Mouse (Mus musculus): Measurements from ENCODE around the gene Cdh13. TPM values are rescaled to one million over a fixed set of nuclear protein-coding genes. Genes with fewer than 3 reads are reported as not detected.
A peak's percentile ranks its signal among the peaks of the same experiment; 100 is the strongest.

Cdh13 gene
- polyA plus RNA-seq, 1 experiment from 2014 or later = 120 TPM

DNA sequence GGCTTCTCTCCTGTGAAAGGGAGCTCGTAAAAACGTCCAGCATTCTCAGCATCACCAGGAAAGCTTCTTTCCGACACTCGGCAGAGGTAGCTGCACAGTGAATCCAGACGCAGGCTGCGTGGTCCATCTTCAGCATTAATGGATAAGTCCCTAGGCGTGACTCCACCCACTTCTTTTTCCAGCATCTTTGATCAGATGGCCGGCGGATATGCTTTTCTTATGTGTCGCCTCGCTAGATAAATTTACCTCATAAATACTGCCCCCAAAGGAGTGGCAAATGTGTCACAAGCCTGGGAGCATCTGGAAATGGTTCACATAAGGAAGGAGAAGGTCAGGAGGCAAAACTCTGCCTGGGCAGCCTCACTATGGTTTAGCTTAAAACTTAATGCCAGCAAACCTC lies 601.5 kb downstream of the Cdh13 start:
- no peak overlapping the region for H3K4me3 ChIP-seq (replicated peaks)
- H3K27me3 ChIP-seq (replicated peaks) = no peaks in the 10 kb centered on the region
- H3K27ac ChIP-seq (replicated peaks) = peak overlapping the region; percentile 23; the same call in 1 of the 2 replicates
- H3K9ac ChIP-seq (replicated peaks) = no peak overlapping the region
- no peaks in the 10 kb centered on the region for H3K36me3 ChIP-seq
- WGBS = 36% methylated on average over 11 of the region's 11 CpGs
- H3K9me3 ChIP-seq (replicated peaks) = no peaks in the 10 kb centered on the region
- no peak for ATAC-seq (ENCODE audit: low FRiP score)
- H3K4me2 ChIP-seq = 0 out of 2 replicates have a peak overlapping the region, but pooled peaks have one; percentile 11
- peaks cover 17% of the 10 kb centered on the region for H3K4me1 ChIP-seq

DNA sequence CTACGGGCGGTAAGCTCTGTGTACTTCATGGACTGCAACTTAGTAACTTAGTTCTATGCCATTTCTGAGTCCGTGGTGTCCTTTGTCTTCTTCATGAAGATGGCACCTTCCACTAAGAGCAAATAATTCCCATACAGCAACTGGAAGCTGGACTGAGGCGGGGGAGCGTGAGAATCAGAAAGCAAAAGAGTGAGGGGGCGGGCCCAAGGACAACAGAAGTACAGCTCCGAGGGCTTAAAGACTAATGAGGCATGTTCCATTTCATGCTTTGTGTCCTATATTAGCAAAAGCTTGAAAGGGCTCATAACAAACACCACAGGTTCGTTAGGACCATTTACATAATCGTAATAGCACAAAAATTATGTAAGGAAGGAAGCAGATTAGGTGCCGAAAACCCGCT lies 618.9 kb downstream of the Cdh13 start:
- Histone ChIP-seq H3K9me3 (replicated peaks) (no peaks in the 10 kb centered on the region; the same call in 1 of the 2 replicates), H3K36me3 (no peaks in the 10 kb centered on the region), H3K9ac (replicated peaks) (no peak overlapping the region), H3K4me2 (no peak overlapping the region), H3K4me3 (replicated peaks) (no peak overlapping the region), H3K27ac (replicated peaks) (no peak overlapping the region), H3K4me1 (peaks cover 25% of the 10 kb centered on the region), H3K27me3 (replicated peaks) (no peaks in the 10 kb centered on the region)
- ATAC-seq (ENCODE audit: low FRiP score) = no peak
- WGBS = 64% methylated on average over 11 of the region's 11 CpGs

DNA sequence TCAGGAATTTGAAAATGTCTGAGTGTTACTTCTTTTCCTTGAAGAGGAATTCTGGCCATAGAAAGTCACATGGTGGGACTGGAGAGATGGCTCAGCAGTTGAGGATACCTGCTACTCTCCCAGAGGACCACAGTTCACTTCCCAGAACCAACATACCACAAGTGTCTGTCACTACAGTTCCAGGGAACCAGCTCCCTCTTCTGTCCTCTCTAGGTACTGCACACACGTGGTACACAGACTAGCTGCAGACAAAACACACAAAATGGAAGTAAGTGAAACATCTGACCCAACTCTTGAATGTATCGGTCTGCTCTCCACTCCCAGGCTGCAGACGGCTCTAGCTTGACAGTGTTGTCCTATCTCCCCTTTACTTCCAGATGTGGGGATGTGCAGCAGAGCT lies 633.0 kb downstream of the Cdh13 start:
- no peak overlapping the region for H3K27ac ChIP-seq (replicated peaks)
- H3K4me3 ChIP-seq (replicated peaks) = no peak overlapping the region
- H3K9ac ChIP-seq (replicated peaks) = no peak overlapping the region
- H3K9me3 ChIP-seq (replicated peaks) = no peaks in the 10 kb centered on the region; the same call in 1 of the 2 replicates
- H3K4me2 ChIP-seq = no peak overlapping the region
- no peaks in the 10 kb centered on the region for H3K36me3 ChIP-seq
- 90% methylated on average over 3 of the region's 3 CpGs for WGBS
- H3K4me1 ChIP-seq = no peaks in the 10 kb centered on the region
- no peak for ATAC-seq (ENCODE audit: low FRiP score)
- no peaks in the 10 kb centered on the region for H3K27me3 ChIP-seq (replicated peaks)

DNA sequence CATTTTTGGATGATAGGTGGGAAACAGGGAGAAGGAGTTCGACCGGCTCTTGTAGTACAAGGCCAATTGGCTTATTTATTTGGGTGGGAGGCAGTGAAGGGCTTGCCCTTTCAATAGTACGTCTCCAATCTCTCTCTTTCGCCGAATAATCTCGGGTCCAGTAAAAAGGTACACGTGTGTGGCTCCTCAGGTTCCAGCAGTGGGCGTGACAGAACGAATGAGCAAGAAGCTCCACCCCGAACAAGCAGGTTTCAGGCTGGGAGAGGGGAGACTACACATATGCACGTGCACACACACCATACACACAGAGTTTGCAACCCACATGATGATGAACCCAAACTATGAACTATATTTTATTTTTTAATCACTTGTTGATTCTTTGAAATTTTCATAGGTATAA lies 653.9 kb downstream of the Cdh13 start:
- Histone ChIP-seq H3K9me3 (replicated peaks) (no peaks in the 10 kb centered on the region), H3K4me3 (replicated peaks) (no peak overlapping the region), H3K9ac (replicated peaks) (no peak overlapping the region), H3K4me2 (no peak overlapping the region), H3K27ac (replicated peaks) (no peak overlapping the region), H3K4me1 (peaks cover 14% of the 10 kb centered on the region; the same call in 1 of the 2 replicates), H3K27me3 (replicated peaks) (no peaks in the 10 kb centered on the region), H3K36me3 (no peaks in the 10 kb centered on the region)
- no peak for ATAC-seq (ENCODE audit: low FRiP score)
- WGBS = 22% methylated on average over 11 of the region's 11 CpGs

DNA sequence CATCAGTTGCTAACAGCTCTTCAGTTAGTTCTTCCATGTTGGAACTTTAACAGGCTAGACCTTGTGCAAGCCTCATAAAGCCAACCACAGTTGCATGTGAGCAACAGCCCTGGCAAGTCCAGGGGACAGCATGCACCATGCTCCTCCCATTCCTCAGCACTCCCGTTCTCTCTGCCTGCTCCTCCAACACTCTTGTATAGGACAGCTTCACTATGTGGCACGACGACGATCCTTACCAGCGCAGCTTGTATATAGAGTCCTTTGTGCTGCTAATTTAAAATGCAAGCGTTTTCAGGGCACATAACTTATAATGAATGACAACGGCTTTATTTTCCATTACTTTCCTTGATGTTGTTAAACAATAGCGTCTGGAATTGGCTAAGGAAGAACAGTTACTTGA lies 654.5 kb downstream of the Cdh13 start:
- H3K36me3 ChIP-seq = no peaks in the 10 kb centered on the region
- no peak for ATAC-seq (ENCODE audit: low FRiP score)
- 9% methylated on average over 8 of the region's 8 CpGs for WGBS

DNA sequence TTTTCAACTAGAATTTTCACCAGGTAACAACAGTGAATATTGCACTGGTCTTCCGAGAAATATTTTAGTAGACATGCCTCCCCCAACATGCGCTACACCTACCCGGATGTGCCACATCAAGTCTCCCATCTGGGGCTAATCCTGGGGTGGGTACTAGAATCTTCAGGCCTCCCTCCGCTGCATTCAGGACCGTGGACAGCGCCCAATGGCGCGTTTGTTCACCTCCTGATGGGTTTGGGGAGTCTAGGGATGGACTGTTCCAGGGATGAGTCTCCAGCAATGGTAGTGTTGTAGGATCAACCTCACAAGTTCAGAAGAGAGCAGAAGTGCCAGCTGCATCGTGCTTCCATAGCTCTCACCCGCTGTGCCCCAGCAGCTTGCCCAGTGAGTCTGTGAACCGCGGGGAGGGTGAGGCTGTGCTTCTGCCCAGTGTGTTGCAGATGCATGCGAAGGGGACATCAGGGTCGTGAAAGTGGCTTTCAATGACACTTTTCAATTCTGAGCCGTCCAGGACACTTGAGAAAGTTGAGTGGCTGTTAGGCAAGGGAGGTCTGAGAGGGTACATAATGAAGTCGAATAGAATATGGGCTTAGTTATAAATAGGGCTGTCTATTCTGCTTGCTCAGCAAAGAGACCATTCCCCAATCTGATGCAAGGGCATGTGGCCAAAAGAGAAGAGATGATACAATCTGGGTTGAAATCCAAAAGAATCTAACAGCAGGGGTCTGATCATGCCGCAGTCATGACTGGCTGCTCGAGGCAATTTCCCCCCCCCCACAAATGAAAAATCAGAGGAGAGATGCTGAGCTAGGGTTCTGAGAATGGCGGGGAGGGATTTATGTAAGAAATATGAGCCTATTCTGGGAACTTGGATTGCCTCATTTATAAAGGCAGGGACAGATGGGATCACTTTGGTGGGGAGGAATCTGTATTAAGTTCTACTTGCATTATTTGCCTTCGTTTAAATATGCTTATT lies 668.5 kb downstream of the Cdh13 start:
- H3K4me1 ChIP-seq = peaks cover 6% of the 10 kb centered on the region
- no peak overlapping the region for H3K4me3 ChIP-seq (replicated peaks)
- H3K27me3 ChIP-seq (replicated peaks) = no peaks in the 10 kb centered on the region
- H3K27ac ChIP-seq (replicated peaks) = peak overlapping the region; percentile 37
- no peaks in the 10 kb centered on the region for H3K9me3 ChIP-seq (replicated peaks)
- no peak for ATAC-seq (ENCODE audit: low FRiP score)
- H3K9ac ChIP-seq (replicated peaks) = no peak overlapping the region
- no peak overlapping the region for H3K4me2 ChIP-seq
- WGBS = 47% methylated on average over 20 of the region's 20 CpGs
- H3K36me3 ChIP-seq = no peaks in the 10 kb centered on the region

More for the DNA sequence above, 654.5 kb downstream of the Cdh13 start:
- no peak overlapping the region for H3K9ac ChIP-seq (replicated peaks)
- H3K9me3 ChIP-seq (replicated peaks) = no peaks in the 10 kb centered on the region
- peaks cover 13% of the 10 kb centered on the region; the same call in 1 of the 2 replicates for H3K4me1 ChIP-seq
- no peaks in the 10 kb centered on the region for H3K27me3 ChIP-seq (replicated peaks)
- no peak overlapping the region for H3K27ac ChIP-seq (replicated peaks)
- H3K4me2 ChIP-seq = peak overlapping the region; percentile 20
- H3K4me3 ChIP-seq (replicated peaks) = no peak overlapping the region

DNA sequence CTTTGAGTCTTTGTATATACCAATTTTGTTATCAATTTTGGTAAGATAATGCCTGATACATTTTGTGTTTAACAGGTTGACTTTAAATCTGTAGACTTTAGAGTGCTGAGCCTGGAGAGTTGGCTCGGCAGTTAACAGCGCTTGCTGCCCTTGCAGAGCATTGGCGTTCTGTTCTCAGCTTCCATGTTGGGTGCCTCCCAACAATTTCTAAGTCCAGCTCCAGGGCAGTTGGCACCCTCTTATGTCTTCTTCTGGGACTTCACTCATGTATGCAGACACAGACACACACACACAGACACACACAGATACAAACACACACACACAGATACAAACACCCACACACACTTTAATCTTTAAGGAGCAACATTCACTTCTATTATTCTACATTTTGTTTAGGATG lies 672.6 kb downstream of the Cdh13 start:
- WGBS = 74% methylated on average over 3 of the region's 3 CpGs
- no peaks in the 10 kb centered on the region for H3K27me3 ChIP-seq (replicated peaks)

DNA sequence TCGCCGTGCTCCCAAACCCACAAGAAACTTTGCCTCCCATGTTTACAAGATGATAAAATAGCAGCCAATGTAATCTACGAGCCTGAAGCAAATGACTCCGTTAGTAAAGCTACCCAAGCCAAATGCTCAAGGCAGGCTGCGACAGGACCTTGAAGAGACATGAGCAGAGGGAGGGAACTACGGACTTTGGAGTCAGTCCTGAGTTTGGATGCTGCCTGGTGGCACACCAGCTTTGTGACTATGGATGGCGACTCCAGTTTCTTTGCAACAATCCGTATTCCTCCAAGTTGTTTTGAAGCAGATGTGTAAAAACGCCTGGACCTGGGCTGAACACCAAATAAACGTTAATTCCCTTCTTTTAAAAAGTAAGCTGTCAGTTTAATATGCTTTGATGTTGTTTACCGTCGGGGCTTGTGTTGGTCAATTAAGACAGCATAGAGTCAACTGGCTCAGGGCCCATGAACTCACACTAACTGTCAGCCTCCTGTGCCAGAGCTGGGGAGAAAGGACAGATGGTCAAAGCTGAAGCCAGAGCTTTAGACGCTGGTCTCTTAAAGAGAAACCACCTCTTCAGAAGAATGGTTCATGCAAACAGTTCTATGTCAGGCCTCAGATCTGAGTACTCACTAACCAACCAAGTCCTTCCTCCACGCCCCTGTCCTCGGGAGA lies 678.5 kb downstream of the Cdh13 start:
- ATAC-seq (ENCODE audit: low FRiP score) = no peak
- H3K4me3 ChIP-seq (replicated peaks) = no peak overlapping the region
- 80% methylated on average over 15 of the region's 15 CpGs for WGBS
- no peaks in the 10 kb centered on the region for H3K9me3 ChIP-seq (replicated peaks)
- H3K36me3 ChIP-seq = no peaks in the 10 kb centered on the region
- no peaks in the 10 kb centered on the region for H3K27me3 ChIP-seq (replicated peaks)
- H3K27ac ChIP-seq (replicated peaks) = no peak overlapping the region
- H3K9ac ChIP-seq (replicated peaks) = no peak overlapping the region
- H3K4me1 ChIP-seq = no peaks in the 10 kb centered on the region
- no peak overlapping the region for H3K4me2 ChIP-seq

More for the DNA sequence above, 672.6 kb downstream of the Cdh13 start:
- Histone ChIP-seq H3K27ac (replicated peaks) (no peak overlapping the region), H3K4me3 (replicated peaks) (no peak overlapping the region), H3K9me3 (replicated peaks) (no peaks in the 10 kb centered on the region), H3K4me1 (peaks cover 6% of the 10 kb centered on the region), H3K4me2 (no peak overlapping the region), H3K9ac (replicated peaks) (no peak overlapping the region), H3K36me3 (no peaks in the 10 kb centered on the region)
- no peak for ATAC-seq (ENCODE audit: low FRiP score)

DNA sequence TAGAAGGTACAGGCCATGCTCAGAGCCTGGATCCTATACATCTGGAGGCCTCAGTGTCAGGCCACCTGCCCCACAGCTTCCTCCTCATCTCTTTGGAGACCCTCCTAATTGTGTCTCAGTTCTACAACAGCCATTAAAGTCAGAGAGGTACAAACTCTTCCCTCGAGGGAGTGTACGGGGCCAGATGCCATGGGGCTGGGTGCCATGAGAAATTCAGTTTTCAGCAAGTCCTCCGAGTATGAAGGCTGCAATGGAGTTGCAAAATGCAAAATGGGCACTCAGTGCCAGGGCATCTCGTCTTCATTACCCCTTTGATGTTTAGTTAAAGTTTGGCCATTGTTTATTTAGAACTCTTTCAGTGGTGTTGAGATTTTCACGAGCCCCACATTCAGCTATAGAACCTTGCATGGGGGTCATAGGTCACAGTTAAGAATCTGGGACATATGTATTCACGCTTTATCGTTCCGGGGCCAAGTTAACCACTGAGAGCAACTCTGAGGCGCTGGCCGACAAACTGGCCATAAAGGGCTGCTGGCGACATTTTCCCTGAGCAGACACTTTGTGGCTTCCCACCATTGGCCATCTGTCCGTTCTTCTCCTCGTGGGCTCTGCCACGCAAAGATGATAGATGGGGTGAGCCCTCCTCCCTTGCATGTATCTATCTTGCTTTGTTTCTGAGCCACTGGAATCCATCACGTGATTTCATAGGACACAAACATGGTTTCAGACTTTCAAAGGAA lies 681.7 kb downstream of the Cdh13 start:
- H3K4me3 ChIP-seq (replicated peaks) = no peak overlapping the region
- 85% methylated on average over 15 of the region's 15 CpGs for WGBS
- peaks cover 11% of the 10 kb centered on the region; the same call in 1 of the 2 replicates for H3K4me1 ChIP-seq
- no peak overlapping the region for H3K27ac ChIP-seq (replicated peaks)
- H3K36me3 ChIP-seq = no peaks in the 10 kb centered on the region
- H3K4me2 ChIP-seq = no peak overlapping the region
- H3K27me3 ChIP-seq (replicated peaks) = no peaks in the 10 kb centered on the region
- no peak for ATAC-seq (ENCODE audit: low FRiP score)
- no peaks in the 10 kb centered on the region for H3K9me3 ChIP-seq (replicated peaks)
- H3K9ac ChIP-seq (replicated peaks) = no peak overlapping the region

DNA sequence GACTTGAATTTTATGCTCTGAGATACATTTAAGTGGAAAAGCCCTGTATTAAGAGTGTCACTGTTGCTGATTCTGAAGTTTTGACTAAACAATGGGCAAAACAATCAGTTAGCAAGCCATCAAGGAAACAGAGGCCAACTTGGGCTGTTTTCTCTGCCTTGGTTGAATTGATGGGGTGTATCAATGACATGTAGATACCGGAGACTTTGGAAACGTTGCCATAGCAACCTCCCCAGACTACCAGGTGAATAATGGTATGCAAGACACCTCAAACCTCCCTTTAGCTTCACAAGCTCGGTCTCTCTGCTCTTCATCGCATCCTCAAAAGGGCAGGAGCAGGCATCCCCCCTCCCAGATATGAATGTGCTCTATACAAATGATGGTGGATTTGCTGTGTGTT lies 685.4 kb downstream of the Cdh13 start:
- no peaks in the 10 kb centered on the region for H3K36me3 ChIP-seq
- H3K4me1 ChIP-seq = peaks cover 11% of the 10 kb centered on the region; the same call in 1 of the 2 replicates

DNA sequence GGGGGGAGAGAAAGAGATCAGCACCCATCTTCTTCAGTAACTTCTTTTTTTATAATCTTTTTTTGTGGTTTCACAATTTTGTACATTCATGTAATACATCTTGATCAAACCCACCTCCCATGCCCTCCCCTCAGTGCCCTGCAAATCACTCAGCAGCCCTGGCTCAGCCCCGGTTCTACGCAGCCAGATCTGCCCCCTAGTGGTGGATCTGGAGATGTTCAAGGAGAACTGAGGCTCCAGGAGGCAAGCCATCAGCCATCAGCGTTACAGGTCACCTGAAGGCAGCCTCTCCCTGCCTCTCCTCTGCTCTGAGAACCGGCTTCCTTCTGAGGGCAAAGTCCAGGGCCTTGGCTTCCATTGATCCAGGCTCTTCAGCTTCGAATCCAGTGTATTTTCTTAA lies 696.3 kb downstream of the Cdh13 start:
- Histone ChIP-seq H3K36me3 (no peaks in the 10 kb centered on the region), H3K4me3 (replicated peaks) (no peak overlapping the region), H3K27me3 (replicated peaks) (no peaks in the 10 kb centered on the region), H3K4me2 (no peak overlapping the region), H3K4me1 (no peaks in the 10 kb centered on the region), H3K9ac (replicated peaks) (no peak overlapping the region), H3K9me3 (replicated peaks) (0 out of 2 replicates have a peak, but pooled peaks cover 4% of the 10 kb centered on the region), H3K27ac (replicated peaks) (no peak overlapping the region)
- ATAC-seq (ENCODE audit: low FRiP score) = no peak
- 18% methylated on average over 5 of the region's 5 CpGs for WGBS

More for the DNA sequence above, 685.4 kb downstream of the Cdh13 start:
- Histone ChIP-seq H3K9me3 (replicated peaks) (no peaks in the 10 kb centered on the region), H3K4me2 (no peak overlapping the region), H3K9ac (replicated peaks) (no peak overlapping the region), H3K4me3 (replicated peaks) (no peak overlapping the region), H3K27ac (replicated peaks) (no peak overlapping the region; the same call in 1 of the 2 replicates), H3K27me3 (replicated peaks) (no peaks in the 10 kb centered on the region)
- WGBS = 51% methylated on average over 4 of the region's 4 CpGs
- no peak for ATAC-seq (ENCODE audit: low FRiP score)

Data from neural tube, embryonic 15.5 days (tissue).